Mouse (Mus musculus) C2C12 (cell line): ENCODE results near the gene Bcor. TPM values are rescaled to one million over a fixed set of nuclear protein-coding genes. Genes with fewer than 3 reads are reported as not detected.
A peak's percentile ranks its signal among the peaks of the same experiment; 100 is the strongest.

ENCODE experiments used
- H3K27me3 ChIP-seq: one replicate; pipeline ENCODE4 v1.6.1; 2011; ENCODE audit not compliant: control insufficient read depth, insufficient read depth, insufficient read length
- H3K36me3 ChIP-seq: one replicate; pipeline ENCODE4 v1.6.1; 2011; ENCODE audit not compliant: control insufficient read depth, insufficient read depth
- H3K4me3 ChIP-seq: one replicate; pipeline ENCODE4 v1.5.1; 2011; ENCODE audit warnings: mild to moderate bottlenecking, control low read depth; ENCODE audit not compliant: poor library complexity, insufficient read depth, severe bottlenecking
- H3K79me2 ChIP-seq: one replicate; pipeline ENCODE4 v1.6.1; 2011; ENCODE audit not compliant: control insufficient read depth, insufficient read depth
- H3K79me3 ChIP-seq: one replicate; pipeline ENCODE4 v1.6.1; 2011; ENCODE audit warnings: low read depth, control low read depth
- H3ac ChIP-seq: one replicate; pipeline ENCODE3; 2011; ENCODE audit warnings: low read depth; ENCODE audit not compliant: control insufficient read depth, insufficient read length
- CEBPB ChIP-seq: IDR thresholded peaks from one replicate; pipeline ENCODE4 v1.6.1; 2011; ENCODE audit warnings: low read depth, mild to moderate bottlenecking, control low read depth, moderate library complexity
- CTCF ChIP-seq: IDR thresholded peaks from one replicate; pipeline ENCODE4 v1.5.1; 2011; ENCODE audit not compliant: control insufficient read depth, insufficient read depth, insufficient read length
- FOSL1 ChIP-seq: IDR thresholded peaks from one replicate; pipeline ENCODE4 v1.8.0; 2011; ENCODE audit warnings: mild to moderate bottlenecking, low read length; ENCODE audit not compliant: poor library complexity, insufficient read depth, severe bottlenecking
- MAX ChIP-seq: IDR thresholded peaks from one replicate; pipeline ENCODE4 v1.6.1; 2011; ENCODE audit warnings: mild to moderate bottlenecking, control low read depth
- MYOD1 ChIP-seq: IDR thresholded peaks from one replicate; pipeline ENCODE4 v1.6.1; 2011; ENCODE audit warnings: low read depth; ENCODE audit not compliant: control insufficient read depth, insufficient read length
- MYOG ChIP-seq: IDR thresholded peaks from one replicate; pipeline ENCODE4 v1.6.1; 2011; ENCODE audit not compliant: control insufficient read depth, insufficient read length; ENCODE audit errors: extremely low read depth
- USF1 ChIP-seq: IDR thresholded peaks from one replicate; pipeline ENCODE4 v1.6.1; 2011; ENCODE audit warnings: low read depth, mild to moderate bottlenecking, control low read depth, moderate library complexity
- polyA plus RNA-seq: library from polyadenylated mRNA; unstranded; fragments of >200 nt; fragmentation: generic; extraction: Trizol; gene quantifications from one replicate; pipeline ENCODE4 v1.2.1, GENCODE M21; 2012; ENCODE audit warnings: missing spikeins

Bcor gene
- polyA plus RNA-seq, 1 experiment: 15.2 TPM

DNA sequence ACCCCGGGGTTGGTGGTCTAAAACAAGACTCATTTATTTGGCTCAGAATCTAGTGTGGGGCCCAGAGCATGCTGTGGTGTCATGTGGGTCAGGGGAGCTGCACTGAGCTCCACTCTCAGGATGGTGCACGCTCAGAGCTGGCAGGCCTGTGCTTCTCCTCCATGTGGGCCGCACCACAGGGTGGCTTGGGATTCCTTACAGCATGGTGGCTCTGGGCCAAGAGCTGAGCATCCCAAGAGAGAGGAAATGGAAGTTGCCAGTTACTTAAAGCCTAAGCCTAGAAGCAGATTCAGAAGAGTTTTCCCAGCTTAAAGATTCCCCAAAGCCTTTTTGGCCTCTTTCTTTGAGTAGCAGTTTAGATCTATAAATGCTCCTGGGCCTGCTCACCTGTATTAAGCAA lies 151.1 kb downstream of the Bcor start:
- Histone ChIP-seq H3ac (no peak overlapping the region), H3K79me2 (no peaks in the 10 kb centered on the region), H3K27me3 (no peaks in the 10 kb centered on the region), H3K36me3 (no peaks in the 10 kb centered on the region), H3K4me3 (no peak overlapping the region), H3K79me3 (no peaks in the 10 kb centered on the region)
- TF ChIP-seq FOSL1 (no peak), CEBPB (no peak), MYOG (no peak), MYOD1 (no peak)

DNA sequence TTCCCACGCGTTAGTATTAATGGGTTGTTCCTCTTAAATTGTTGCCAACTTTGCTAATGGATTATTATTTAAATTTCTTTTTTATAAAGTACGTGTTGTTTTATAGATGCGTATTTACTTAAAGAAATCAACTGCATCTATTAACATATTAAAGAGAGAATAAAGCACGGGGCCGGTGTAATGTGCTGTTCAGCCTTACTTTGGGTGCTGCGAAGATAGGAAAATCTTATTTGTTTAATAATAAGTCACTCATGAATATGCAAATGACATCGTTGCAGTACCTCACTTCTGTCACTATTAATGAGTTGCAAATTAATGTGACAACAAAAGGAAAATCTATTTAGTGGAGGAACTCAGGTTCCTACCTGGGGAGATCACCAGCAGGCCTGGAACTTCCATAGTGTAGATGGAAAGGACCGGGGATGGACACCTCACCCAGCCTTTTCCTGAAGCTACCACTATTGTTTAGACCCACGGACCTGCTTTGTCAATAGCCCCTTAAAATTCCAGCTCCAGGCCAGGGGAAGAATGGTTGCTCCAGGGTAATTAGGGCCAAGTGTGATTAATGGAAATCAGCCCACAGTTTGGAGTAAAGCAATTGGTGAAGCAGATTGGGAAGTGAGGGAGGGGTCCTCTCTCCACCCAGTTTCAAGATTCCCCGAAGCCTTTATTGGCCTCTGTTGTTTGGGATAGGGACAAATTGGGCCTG lies 152.2 kb downstream of the Bcor start:
- TF ChIP-seq FOSL1 (no peak), USF1 (no peak), MYOD1 (no peak)
- Histone ChIP-seq H3K36me3 (no peaks in the 10 kb centered on the region), H3K79me3 (no peaks in the 10 kb centered on the region), H3ac (no peak overlapping the region), H3K4me3 (no peak overlapping the region), H3K79me2 (no peaks in the 10 kb centered on the region), H3K27me3 (no peaks in the 10 kb centered on the region)

DNA sequence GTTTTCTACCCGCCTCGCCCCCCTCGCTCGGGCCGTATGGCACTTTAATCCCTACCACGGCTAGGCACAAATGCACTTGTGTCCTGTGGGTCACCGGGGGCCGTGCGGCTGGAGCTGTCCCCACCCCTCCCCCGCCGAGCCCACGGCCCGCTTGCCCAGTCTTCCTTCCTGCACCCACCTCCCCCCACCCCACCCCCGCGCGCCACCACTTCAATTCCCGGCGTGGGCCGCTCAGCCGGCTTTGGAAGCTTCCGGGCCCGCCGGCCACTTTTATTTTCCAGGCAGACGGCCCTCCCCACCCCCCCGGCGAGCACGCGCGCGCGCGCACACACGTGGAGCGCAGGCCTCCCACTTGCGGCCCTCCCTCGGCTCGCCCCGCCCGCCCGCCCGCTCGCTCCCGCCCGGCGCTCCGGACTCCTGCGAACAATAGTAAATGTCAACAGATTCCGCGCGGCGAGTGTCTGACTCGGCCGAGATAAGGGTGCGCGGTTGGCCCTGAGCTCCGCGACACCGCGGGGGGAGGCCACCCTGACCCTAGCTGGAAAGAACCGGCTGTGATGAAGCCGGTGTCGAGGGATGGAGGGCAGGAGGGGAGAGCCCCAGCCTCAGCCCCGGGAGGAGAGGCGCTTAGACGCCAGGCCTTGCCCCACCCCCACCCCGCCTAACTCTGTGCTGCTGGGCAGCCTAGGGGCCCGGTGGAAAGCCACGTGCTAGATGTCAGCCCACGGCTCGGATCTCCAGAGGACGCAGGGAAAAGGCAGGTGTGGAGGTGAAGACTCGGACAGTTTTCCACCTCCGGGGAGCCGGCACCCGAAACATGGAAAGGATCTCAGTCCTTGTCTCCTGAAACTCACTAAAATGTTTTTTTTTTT lies 153.0 kb downstream of the Bcor start:
- Histone ChIP-seq H3ac (peak overlapping the region; percentile 87), H3K36me3 (no peaks in the 10 kb centered on the region), H3K79me2 (no peaks in the 10 kb centered on the region), H3K4me3 (peak overlapping the region; percentile 14), H3K79me3 (no peaks in the 10 kb centered on the region), H3K27me3 (no peaks in the 10 kb centered on the region)
- TF ChIP-seq MYOD1: no peak
- no peak for TF ChIP-seq USF1
- TF ChIP-seq FOSL1: no peak
- TF ChIP-seq MYOG: no peak
- no peak for TF ChIP-seq MAX
- TF ChIP-seq CTCF: no peak

DNA sequence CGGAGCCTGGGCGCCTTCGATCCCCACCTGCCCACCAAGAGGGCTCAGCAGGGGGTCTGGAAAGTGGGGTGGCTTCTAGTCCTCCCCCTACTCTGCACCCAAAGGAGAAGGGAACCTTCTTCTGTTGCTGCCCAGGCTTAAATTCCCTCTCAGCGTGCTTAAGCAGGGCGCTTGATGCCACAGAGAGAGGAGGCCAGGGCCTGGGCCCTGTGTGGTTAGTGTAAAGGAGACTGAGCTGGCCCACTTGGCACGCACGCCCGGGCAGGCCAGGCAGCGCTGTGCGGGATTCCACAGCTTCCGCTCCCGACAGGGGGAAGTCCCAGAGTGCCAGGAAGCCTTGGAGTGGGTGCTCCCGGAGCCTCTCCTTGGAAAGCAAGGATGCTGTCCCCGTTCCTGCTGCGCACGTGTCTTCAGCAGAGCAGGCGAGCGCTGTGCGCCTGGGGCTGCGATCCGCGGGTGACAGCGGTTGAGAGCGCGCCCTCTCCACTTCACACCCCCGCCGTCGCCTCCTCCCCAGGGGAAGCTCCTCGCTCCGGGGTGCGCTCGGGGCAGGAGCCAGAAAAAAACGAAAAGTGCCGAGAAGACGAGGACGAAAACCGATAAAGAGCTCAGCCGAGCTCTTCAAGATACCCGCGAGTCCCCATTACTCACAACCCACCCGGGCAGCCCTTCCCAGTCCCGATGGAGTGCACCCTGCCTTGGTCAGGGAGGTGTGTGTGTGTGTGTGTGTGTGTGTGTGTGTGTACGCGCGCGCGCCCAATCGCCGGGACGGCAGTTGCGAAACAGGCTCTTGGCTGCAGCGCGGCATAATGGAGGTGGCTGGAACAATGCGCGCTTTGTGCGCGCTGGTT lies 153.9 kb downstream of the Bcor start:
- TF ChIP-seq CEBPB (peak; percentile 82), FOSL1 (no peak), MYOG (no peak), MAX (peak; percentile 67)
- no peaks in the 10 kb centered on the region for H3K79me3 ChIP-seq
- peak overlapping the region; percentile 61 for H3ac ChIP-seq
- no peaks in the 10 kb centered on the region for H3K36me3 ChIP-seq
- no peaks in the 10 kb centered on the region for H3K27me3 ChIP-seq
- H3K4me3 ChIP-seq: peak overlapping the region; percentile 14
- H3K79me2 ChIP-seq: no peaks in the 10 kb centered on the region

DNA sequence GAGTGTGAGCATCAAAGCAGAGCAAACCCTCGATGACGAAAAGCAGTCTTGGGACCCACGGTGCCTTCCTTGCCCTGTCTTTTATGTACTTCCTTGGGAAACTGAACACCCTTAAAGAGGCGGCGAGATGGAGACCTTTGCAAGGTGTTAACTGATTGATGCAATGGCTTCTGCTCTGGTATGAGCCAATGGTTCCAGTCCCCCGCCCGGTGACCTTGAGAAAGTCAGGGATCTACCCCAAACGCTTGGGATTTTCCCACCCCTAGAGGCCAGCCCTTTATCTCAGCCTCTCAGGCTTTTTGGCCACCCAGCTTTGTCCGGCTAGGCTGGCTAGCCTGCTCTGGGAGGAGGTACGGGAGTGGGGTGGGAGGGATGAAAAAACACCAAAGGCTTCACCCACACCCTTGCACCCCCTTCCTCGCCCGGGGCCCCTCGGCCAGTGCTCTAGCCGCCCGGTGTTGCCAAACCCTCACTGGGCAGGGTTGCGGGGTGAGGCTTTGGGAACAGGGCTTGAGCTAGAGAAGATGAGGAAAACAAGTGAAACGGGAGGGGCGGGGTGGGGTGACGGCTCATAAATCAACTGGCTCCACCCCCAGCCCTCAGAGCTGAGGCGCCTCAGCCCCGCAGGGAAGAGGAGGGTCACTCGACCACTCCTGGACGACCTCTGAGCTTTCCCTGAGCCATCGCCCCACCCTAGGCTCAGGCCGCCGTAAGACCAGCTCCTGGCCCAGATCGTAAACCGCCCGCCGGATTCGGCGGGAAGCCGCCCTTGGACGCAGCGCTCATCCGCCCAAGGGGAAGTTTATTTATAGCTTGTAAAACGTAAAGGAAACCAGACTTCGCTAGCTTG lies 154.7 kb downstream of the Bcor start:
- no peaks in the 10 kb centered on the region for H3K27me3 ChIP-seq
- no peaks in the 10 kb centered on the region for H3K79me2 ChIP-seq
- no peak for TF ChIP-seq CTCF
- no peak for TF ChIP-seq MYOD1
- TF ChIP-seq USF1: no peak
- no peak for TF ChIP-seq FOSL1
- TF ChIP-seq CEBPB: no peak
- TF ChIP-seq MYOG: no peak
- TF ChIP-seq MAX: no peak

More for the DNA sequence above, 154.7 kb downstream of the Bcor start:
- Histone ChIP-seq H3K79me3 (no peaks in the 10 kb centered on the region), H3K36me3 (no peaks in the 10 kb centered on the region), H3K4me3 (peak overlapping the region; percentile 14), H3ac (no peak overlapping the region)
